Mouse (Mus musculus): ENCODE data around the gene Traf7. TPM values are rescaled to one million over a fixed set of nuclear protein-coding genes. Genes with fewer than 3 reads are reported as not detected.

The Traf7 gene
- total RNA-seq, 2 experiments from 2014 or later, result 94.7 to 118 TPM

DNA sequence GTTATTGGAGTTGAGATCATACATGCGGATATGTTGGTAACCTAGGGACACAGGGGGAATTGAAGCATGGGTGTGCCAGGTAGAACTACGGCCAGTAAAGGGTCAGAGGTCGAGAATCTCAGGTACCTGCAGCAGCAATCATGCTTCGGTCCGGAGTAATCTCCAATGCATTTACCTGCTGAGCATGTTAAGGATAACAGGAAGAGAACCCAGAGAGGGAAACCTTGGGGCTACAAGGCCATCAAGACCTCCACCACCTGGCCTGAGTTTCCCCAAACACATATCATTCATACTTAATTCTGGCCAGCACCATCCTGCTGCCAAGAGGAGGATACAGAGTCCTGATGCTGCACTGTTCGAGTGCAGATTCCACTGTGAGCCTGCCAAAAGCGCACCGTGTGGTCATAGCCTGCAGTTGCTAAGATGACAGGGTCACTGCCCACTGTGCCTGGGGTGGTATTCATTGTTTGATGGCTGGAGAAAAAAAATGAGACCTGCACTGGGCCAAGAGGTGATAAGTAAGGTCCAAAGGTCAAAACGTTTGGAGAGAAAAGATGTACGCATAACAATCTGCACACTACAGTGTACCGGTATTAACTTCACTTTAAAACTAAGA is 49.6 kb downstream of the Traf7 start:
- no peak for DNase-seq

GRCm38 (mm10) chr17:24477053-24477984 is 50.4 kb downstream of the Traf7 start:
- no peak for DNase-seq

DNA sequence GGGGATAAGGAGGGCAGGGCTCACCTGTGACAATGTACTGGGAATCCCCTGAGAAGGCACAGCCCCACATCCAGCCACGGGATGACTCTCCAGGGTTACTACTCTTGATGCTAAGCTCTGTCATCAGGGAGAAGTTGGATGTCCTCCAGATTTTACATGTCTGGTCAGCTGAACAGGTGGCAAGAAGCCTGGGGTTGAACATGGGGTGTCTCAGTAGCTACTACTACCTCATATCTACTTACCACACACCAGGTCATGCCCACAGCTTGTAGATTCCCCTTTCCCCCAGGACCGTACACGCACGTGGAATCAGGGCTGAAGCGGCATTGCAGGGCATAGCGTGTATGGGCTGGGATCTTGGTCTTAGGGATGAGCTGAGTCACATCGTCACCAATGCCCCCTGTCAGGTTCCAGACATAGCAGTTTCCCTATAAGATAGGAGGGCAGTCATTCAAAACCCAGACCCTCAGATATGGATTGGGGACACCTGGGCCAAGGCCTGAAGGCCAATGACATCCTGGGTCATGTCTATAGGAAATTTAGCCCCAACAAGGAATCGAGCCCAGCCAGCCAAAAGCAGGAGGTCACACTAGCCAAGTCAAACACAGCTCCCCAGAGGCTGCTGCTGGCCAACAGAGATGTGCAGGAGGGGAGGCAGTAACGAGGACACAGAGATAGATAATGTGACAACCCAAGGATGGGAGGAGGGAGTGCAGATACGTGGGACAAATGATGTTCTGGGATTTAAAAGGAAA is 51.5 kb downstream of the Traf7 start:
- no peak for DNase-seq

DNA sequence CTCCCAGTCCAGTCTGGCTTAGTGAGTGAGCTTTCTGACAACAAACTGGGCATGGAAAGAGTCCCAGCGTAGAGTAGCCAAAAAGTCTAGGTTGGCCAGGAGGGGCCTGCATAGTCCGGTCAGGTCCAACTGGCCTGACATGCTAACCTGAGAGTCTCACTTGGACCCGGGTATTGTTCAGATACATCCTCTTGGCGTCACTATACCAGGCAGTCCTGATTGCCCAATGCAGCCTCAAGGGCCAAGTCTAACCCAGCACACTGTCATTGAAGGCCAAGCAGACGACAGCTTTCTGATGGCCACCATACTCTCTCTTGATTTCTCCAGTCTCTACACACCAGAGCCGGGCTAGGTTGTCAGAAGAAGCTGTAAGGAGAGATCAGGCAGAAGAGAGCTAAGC is 52.2 kb downstream of the Traf7 start:
- no peak for DNase-seq

DNA sequence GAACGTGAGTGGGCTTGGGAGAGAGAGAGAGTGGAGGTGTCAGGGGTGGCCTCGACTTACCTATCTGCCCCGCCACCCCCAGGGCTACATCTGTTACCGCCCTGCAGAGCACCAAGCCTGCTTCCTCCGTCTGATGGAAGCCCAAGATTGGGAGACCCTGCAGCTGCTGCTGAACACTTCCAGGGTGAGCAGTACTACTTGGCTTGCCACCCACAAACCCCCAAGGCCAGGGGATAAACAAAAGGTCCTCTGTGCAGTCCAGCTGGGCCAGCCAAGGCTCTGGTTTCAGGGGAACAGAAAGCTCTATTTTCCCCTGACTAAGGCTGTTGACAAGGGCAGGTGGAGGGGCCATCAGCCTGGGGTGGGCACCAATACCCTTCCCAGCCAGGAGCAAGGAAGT is 53.2 kb downstream of the Traf7 start:
- DNase-seq, result no peak

DNA sequence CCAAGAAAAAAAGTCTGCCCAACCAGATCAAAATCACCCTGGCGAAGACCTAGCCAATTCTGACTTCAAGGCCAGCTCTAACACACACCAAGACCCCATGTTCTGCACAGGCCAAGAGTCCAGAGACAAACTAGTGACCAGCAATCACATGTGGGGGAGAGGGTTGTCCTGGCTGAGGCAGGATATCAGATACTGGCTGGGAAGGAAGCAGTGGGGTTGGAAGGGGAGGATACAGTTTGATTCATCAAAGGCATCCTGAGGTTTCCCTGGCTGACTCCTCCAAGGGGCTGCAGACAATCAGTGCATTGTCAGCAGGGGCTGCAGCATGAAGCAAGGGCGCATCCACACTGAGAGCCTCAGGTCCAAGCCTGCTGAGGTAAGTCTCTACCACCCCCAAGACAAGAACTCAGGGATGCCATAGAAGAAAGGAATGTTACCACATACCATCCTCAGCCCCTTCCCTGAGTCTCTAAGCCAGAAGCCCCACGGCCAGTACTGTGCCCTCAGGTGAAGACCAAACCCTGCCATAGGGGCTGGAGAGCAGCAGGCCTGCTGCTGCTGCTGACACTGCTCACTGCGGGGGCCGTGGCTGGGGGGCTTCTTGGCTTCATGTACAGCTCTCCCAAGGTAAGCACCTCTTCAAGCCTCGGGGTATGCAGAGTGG is 54.0 kb downstream of the Traf7 start, which contains the start of gene Bricd5:
Bricd5 (plus strand) TSS at position 273 of the 664 bp plus-strand sequence.
- DNase-seq, result no peak

DNA sequence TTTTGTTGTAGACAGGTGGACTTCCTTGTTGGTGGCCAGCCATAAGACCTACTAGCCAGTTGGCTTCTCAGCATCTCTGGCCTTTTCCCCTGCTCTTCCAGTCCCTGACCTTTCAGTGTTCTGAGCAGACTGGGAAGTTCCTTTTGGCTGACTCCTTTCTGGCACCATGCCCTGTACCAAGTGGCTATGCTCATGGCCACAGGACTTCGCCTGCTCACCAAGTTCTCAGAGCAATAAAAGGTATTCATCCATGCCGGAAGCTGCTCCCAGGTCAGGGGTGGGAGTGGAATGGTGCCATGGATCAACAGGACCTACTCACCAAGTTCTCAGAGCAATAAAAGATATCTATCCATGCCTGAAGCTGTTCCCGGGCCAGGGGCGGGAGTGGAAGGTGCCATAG is 55.2 kb downstream of the Traf7 start:
- DNase-seq, result peak; percentile 85 to 90

DNA sequence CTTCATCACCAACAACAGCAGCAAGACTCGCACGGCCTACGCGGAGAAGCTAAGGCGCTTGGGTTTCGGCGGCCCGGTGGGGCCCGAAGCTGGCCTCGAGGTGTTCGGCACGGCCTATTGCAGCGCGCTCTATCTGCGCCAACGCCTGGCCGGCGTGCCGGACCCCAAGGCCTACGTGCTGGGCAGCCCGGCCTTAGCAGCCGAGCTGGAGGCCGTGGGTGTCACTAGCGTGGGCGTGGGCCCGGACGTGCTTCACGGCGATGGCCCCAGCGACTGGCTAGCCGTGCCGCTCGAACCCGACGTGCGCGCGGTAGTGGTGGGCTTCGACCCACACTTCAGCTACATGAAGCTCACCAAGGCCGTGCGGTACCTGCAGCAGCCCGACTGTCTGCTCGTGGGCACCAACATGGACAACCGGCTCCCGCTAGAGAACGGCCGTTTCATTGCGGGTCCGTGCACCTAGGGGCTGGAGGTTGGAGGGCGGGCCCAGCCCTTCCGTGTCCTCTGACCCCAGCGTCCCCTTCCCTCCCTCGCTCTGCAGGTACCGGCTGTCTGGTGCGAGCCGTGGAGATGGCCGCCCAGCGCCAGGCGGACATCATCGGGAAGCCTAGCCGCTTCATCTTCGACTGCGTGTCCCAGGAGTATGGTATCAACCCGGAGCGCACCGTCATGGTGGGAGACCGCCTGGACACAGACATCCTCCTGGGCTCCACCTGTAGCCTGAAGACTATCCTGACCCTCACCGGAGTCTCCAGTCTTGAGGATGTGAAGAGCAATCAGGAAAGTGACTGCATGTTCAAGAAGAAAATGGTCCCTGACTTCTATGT is 56.8 kb downstream of the Traf7 start:
- peak; percentile 51 to 65 for DNase-seq

GRCm38 (mm10) chr17:24469910-24470602 is 57.7 kb downstream of the Traf7 start, which contains the start of the genes E4f1 and Pgp:
E4f1 (minus strand) TSS chr17:24470313.
Pgp (plus strand) TSS chr17:24470392.
- peak; percentile 99 for DNase-seq

- no peak for DNase-seq
Observed at GRCm38 (mm10) chr17:24469336-24469909, 58.3 kb downstream of the Traf7 start.

DNA sequence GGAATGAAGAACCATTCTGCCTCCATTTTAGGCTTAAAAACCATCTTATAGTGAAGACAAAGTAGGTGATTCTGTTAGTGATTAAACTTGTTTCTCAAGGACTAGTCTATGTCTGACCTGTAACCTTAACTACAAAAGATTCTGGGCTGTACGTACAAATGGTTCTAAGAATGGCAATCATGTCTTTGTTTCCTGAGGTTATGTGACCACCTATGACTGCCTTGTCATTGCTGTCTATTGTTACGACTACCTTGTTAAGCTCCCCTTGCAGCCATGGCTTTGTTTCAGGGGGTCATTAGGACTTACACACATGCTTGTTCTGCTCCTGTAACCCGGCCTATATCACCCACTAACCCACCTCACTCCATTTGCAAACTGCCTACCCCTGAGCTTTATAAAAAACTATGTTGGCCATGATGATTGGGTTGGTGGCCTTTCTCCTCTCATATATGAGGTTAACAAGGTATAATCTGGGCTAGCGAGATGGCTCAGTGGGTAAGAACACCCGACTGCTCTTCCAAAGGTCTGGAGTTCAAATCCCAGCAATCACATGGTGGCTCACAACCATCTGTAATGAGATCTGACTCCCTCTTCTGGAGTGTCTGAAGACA is 59.0 kb downstream of the Traf7 start:
- no peak for DNase-seq

- DNase-seq, result no peak
Observed at GRCm38 (mm10) chr17:24463374-24464133, 64.2 kb downstream of the Traf7 start.

GRCm38 (mm10) chr17:24462932-24463331 is 64.8 kb downstream of the Traf7 start:
- DNase-seq, result no peak

DNA sequence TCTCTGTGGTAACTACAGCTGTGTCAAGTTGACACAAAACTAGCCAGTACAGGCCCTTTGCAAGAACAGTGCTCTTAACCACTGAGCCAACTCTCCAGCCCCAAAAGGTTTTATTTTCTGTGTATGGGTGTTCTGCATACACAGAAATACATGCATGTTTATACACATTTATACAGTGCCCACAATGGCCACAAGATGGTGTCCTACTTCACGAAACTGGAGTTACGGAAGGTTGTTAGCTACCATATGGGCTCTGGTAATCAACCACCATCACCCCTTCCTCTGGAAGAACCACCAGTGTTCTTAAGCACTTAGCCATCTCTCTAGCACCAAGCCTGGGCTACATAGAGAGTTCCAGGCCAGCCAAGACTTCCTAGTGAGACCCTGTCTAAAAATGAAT is 66.2 kb downstream of the Traf7 start:
- no peak for DNase-seq
